Mouse (Mus musculus): Measurements from ENCODE around the gene Aptx. TPM values are rescaled to one million over a fixed set of nuclear protein-coding genes. Genes with fewer than 3 reads are reported as not detected.

The Aptx gene
- polyA plus RNA-seq, 1 experiment from 2014 or later: 32.1 TPM

DNA sequence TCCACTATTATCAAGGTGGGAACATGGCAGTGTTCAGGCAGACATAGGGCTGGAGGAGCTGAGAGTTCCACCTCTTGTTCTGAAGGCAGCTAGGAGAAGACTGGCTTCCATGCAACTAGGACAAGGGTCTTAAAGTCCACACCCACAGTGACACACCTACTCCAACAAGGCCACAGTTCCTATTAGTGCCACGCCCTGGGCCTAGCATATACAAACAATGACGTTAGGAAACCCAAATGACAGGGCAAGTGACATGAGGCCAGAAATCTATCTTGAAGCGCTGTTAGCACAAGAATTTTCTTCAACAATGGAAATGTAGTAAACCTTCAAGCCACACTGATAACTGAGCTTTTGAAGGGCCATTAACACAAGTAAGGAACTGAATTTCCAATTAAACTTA is 1.2 kb downstream of the Aptx start:
- H3K9ac ChIP-seq: 0 out of 2 replicates have a peak overlapping the region, but pooled peaks have one; percentile 56
- 81% methylated on average over 3 of the region's 3 CpGs for WGBS

DNA sequence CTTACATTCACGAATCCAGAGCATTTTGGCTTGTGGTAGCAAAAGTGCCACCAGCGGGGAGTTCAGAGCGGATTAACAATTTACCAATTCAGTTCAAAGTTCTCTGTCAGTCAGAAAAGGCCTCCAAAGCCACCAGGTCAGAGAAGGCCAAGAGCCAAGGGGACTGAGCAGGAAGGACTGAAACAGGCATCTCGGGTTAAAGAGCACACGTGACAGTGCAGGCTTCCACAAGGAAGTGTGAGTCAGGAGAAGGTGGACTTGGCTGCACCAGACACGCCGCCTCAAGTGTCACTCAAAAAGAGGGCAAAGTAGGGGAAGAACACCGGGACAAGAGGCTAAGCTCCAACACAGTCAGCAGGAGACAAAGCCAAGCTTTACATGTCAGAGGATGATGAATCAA is 2.8 kb downstream of the Aptx start:
- Histone ChIP-seq H3K9ac (no peak overlapping the region), H3K4me1 (peaks cover 20% of the 10 kb centered on the region), H3K36me3 (peaks cover 11% of the 10 kb centered on the region), H3K4me3 (no peak overlapping the region), H3K27me3 (no peaks in the 10 kb centered on the region), H3K4me2 (no peak overlapping the region), H3K9me3 (no peaks in the 10 kb centered on the region), H3K27ac (no peak overlapping the region)
- ATAC-seq (ENCODE audit: insufficient number of reproducible peaks, low FRiP score, low TSS enrichment, low read depth): no peak
- 82% methylated on average over 7 of the region's 8 CpGs for WGBS

More for the DNA sequence above, 1.2 kb downstream of the Aptx start:
- Histone ChIP-seq H3K4me2 (peak overlapping the region; percentile 64), H3K36me3 (no peaks in the 10 kb centered on the region), H3K9me3 (no peaks in the 10 kb centered on the region), H3K4me3 (peak overlapping the region; percentile 69), H3K27me3 (no peaks in the 10 kb centered on the region), H3K4me1 (peaks cover 20% of the 10 kb centered on the region), H3K27ac (no peak overlapping the region)
- no peak for ATAC-seq (ENCODE audit: insufficient number of reproducible peaks, low FRiP score, low TSS enrichment, low read depth)

DNA sequence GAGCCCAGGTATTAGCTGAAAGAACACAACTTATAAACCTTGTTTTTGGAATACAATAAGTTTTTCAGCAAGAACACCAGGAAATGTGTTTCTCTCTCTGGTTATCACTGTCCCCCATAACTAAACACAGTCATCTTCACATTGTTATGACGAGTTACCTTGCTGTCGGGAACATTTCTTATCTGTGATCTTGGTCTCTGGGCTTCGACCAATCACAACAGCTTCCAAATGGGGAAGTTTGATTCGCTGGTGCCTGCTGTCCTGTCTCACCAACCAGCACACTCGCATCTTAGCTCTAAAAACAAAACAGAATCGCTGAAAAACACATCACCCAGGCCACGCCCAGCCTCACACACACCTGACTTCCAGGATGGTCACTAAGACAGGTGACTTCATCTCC is 5.9 kb downstream of the Aptx start:
- Histone ChIP-seq H3K36me3 (peaks cover 39% of the 10 kb centered on the region), H3K9me3 (no peaks in the 10 kb centered on the region), H3K4me3 (no peak overlapping the region), H3K4me1 (peaks cover 9% of the 10 kb centered on the region), H3K27ac (no peak overlapping the region), H3K4me2 (no peak overlapping the region), H3K27me3 (no peaks in the 10 kb centered on the region), H3K9ac (no peak overlapping the region)
- WGBS: 84% methylated on average over 7 of the region's 7 CpGs
- ATAC-seq (ENCODE audit: insufficient number of reproducible peaks, low FRiP score, low TSS enrichment, low read depth): no peak

DNA sequence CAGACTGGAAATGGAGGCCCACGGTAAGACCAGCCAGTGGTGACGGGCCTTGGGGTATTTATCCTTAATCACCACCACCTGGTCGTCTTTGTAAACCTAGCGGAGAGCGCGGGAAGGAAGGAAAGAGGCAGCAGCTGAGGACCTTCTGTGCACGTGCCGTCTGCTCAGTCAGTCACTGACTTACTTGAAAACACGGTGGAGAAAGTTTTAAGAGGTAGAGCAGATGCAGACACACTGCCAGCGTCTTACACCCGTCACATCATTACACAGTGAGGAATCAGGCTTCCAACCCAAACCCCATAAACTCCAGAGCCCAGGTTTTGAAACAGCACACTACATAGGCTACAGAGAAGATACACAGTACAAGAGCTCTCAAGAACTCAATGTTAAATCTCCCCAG is 11.9 kb downstream of the Aptx start:
- H3K4me2 ChIP-seq: no peak overlapping the region
- H3K4me3 ChIP-seq: no peak overlapping the region
- 39% methylated on average over 11 of the region's 11 CpGs for WGBS
- peaks cover 70% of the 10 kb centered on the region for H3K36me3 ChIP-seq
- no peak overlapping the region for H3K9ac ChIP-seq
- no peaks in the 10 kb centered on the region for H3K27me3 ChIP-seq
- no peaks in the 10 kb centered on the region for H3K4me1 ChIP-seq
- H3K9me3 ChIP-seq: no peaks in the 10 kb centered on the region
- no peak for ATAC-seq (ENCODE audit: insufficient number of reproducible peaks, low FRiP score, low TSS enrichment, low read depth)
- no peak overlapping the region for H3K27ac ChIP-seq

DNA sequence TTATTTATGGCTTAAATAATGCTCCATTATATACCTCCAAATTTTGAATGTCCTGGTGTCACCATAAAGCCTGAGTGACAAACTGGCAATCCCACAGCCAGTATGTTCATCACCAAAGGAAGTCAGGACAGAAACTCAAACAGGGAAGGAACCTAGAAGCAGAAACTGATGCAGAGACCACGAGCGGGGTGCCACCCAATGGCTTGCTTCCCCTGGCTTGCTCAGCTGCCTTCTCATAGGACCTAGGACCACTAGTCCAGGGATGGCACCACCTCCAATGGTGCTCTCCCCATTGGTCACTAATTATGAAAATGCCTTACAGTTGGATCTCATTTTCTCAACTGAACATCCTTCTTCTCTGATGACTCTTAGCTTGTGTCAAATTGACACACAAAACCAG is 19.7 kb downstream of the Aptx start:
- Histone ChIP-seq H3K4me2 (no peak overlapping the region), H3K27me3 (no peaks in the 10 kb centered on the region), H3K4me3 (no peak overlapping the region), H3K9me3 (no peaks in the 10 kb centered on the region), H3K9ac (no peak overlapping the region), H3K36me3 (peaks cover 27% of the 10 kb centered on the region), H3K4me1 (no peaks in the 10 kb centered on the region), H3K27ac (no peak overlapping the region)
- WGBS: 80% methylated on average over 2 of the region's 2 CpGs
- ATAC-seq (ENCODE audit: insufficient number of reproducible peaks, low FRiP score, low TSS enrichment, low read depth): no peak

DNA sequence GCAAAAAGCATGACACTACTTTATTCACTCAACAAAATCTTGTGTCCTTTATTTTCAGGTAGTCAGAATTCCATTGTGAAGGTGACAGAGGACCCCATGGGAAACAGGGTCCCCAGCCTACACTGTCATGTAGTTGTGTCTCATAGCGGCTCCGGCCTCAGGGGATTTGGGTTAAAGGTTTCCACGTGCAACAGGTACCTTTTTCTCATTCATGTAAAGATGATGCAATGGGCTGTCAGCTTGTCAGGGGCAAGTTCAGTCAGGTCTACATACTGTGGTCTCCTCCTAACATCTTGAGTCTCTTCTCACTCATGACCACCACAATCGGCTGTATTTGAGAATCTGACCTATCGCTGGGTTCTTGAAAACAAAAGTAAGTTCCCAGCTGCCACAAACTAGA is 20.6 kb downstream of the Aptx start:
- 78% methylated on average over 5 of the region's 5 CpGs for WGBS
- Histone ChIP-seq H3K4me2 (no peak overlapping the region), H3K4me3 (no peak overlapping the region), H3K9me3 (no peaks in the 10 kb centered on the region), H3K4me1 (no peaks in the 10 kb centered on the region), H3K27ac (no peak overlapping the region), H3K27me3 (no peaks in the 10 kb centered on the region), H3K9ac (no peak overlapping the region), H3K36me3 (peaks cover 20% of the 10 kb centered on the region)
- ATAC-seq (ENCODE audit: insufficient number of reproducible peaks, low FRiP score, low TSS enrichment, low read depth): no peak

DNA sequence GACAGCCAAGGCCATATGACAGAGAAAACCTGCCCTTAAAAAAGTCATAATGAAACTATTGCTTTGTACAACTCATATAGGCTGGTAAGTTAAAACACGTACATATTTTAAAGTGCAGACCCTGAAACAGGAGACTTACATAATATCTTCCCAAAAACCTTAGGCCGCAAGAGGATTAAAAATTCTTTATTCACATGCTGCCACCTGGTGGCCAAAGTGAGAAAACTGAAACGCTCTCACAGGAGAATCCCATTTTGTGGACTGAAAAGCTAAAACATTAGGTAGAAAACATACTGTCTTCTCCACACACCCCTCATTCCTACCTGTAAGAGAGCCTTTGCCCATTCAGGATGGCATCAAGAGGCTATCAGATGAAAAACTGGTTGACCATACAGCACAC is 21.1 kb downstream of the Aptx start:
- no peak overlapping the region for H3K27ac ChIP-seq
- no peaks in the 10 kb centered on the region for H3K4me1 ChIP-seq
- H3K36me3 ChIP-seq: peaks cover 16% of the 10 kb centered on the region
- no peaks in the 10 kb centered on the region for H3K9me3 ChIP-seq
- no peak overlapping the region for H3K9ac ChIP-seq
- no peak overlapping the region for H3K4me3 ChIP-seq
- ATAC-seq (ENCODE audit: insufficient number of reproducible peaks, low FRiP score, low TSS enrichment, low read depth): no peak
- H3K4me2 ChIP-seq: no peak overlapping the region
- H3K27me3 ChIP-seq: no peaks in the 10 kb centered on the region
- 13% methylated on average over 3 of the region's 3 CpGs for WGBS

DNA sequence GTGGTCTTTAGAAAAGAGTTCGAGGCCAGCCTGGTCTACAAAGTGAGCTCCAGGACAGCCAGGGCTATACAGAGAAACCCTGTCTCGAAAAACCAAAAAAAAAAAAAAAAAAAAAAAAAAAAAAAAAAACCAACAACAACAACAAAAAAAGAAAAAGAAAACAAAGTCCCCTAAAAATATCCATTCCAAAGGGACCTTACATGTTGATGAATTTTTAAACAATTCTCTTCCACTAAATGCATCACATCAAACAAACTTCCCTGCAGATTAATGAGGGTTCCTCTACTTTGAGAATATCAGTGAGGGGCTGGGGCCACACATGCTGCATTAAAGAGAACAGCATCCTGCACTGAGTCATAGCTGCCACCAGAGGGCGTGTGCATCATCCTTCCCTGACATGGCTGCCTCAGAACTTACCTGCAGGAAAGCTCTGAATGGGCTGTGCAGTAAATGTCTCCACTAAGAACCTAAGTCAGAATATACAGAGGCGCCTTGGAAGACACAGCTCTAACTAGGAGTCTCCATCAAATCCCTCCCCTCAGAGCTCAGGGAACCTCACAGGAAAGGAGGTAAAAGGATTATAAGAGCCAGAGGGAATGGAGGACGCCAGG is 22.6 kb downstream of the Aptx start:
- Histone ChIP-seq H3K4me3 (no peak overlapping the region), H3K36me3 (0 out of 2 replicates have a peak, but pooled peaks cover 4% of the 10 kb centered on the region), H3K27ac (no peak overlapping the region), H3K4me1 (peaks cover 8% of the 10 kb centered on the region), H3K9ac (no peak overlapping the region), H3K4me2 (no peak overlapping the region), H3K27me3 (no peaks in the 10 kb centered on the region), H3K9me3 (no peaks in the 10 kb centered on the region)
- no peak for ATAC-seq (ENCODE audit: insufficient number of reproducible peaks, low FRiP score, low TSS enrichment, low read depth)
- WGBS: 50% methylated on average over 5 of the region's 5 CpGs

DNA sequence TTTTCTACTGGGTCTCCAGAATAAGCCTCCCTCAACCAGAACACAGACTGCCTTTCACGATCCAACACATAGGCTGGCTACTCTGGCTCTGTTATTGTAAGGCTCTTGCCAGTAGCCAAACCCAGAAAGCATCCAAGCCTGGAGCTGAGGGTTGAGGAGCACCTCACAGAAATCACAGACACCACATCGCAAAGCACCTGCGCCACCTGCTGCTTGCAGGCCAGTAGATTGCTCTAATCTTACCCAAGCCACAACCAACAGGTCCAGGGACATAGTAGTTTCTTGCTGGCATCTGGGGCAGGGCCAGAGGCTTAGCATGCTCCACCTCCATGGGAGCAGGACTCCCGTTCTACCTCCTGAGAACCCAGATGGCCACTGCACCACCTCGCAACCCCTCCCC is 25.9 kb downstream of the Aptx start:
- WGBS: 38% methylated on average over 5 of the region's 5 CpGs
- H3K4me3 ChIP-seq: no peak overlapping the region
- H3K9me3 ChIP-seq: no peaks in the 10 kb centered on the region
- no peaks in the 10 kb centered on the region for H3K36me3 ChIP-seq
- H3K4me1 ChIP-seq: peaks cover 8% of the 10 kb centered on the region
- no peak overlapping the region; the same call in 1 of the 2 replicates for H3K4me2 ChIP-seq
- no peak overlapping the region for H3K27ac ChIP-seq
- no peak for ATAC-seq (ENCODE audit: insufficient number of reproducible peaks, low FRiP score, low TSS enrichment, low read depth)
- no peak overlapping the region for H3K9ac ChIP-seq
- H3K27me3 ChIP-seq: no peaks in the 10 kb centered on the region

DNA sequence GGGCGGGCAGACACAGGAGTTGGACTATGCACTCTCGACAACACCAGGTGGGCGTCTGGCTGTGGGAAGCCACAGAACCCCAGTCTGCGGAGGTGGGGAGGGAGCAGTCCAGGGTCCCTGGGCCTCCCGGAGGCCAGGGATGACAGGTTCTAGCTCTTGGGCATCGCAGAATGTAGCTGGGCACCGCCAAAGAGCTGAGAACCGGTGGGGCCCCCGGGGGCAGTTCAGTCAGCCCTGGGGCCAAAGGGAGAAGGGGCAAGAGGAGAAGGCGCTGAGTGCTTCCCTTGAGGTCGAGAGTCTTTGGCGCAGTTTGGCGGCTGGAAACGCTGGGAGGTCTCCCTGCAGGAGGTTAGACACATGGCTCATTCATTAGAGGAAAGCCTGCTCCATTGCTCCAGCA is 26.7 kb downstream of the Aptx start:
- Histone ChIP-seq H3K9me3 (no peaks in the 10 kb centered on the region), H3K4me3 (no peak overlapping the region), H3K4me2 (peak overlapping the region; percentile 24), H3K4me1 (peaks cover 8% of the 10 kb centered on the region), H3K27ac (no peak overlapping the region), H3K27me3 (no peaks in the 10 kb centered on the region), H3K9ac (no peak overlapping the region), H3K36me3 (no peaks in the 10 kb centered on the region)
- 14% methylated on average over 14 of the region's 14 CpGs for WGBS
- no peak for ATAC-seq (ENCODE audit: insufficient number of reproducible peaks, low FRiP score, low TSS enrichment, low read depth)

DNA sequence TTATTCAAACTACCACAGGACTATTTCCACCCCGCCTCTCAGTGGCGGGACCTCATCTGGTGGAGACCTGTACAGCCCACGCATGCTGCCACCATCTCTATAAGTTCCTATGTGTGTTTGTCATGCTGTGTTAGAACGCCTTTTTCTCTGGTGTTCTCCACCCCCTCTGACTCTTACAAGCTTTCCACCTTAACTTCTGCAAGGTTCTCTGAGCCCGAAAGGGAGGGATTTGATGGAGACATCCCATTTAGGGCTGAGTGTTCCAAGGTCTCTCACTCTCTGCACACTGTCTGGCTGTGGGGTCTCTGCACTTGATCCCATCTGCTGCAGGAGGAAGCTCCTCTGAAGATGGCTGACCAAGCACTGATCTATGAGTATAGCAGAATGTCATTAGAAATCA is 29.5 kb downstream of the Aptx start:
- H3K4me3 ChIP-seq: no peak overlapping the region
- 93% methylated on average over 5 of the region's 5 CpGs for WGBS

DNA sequence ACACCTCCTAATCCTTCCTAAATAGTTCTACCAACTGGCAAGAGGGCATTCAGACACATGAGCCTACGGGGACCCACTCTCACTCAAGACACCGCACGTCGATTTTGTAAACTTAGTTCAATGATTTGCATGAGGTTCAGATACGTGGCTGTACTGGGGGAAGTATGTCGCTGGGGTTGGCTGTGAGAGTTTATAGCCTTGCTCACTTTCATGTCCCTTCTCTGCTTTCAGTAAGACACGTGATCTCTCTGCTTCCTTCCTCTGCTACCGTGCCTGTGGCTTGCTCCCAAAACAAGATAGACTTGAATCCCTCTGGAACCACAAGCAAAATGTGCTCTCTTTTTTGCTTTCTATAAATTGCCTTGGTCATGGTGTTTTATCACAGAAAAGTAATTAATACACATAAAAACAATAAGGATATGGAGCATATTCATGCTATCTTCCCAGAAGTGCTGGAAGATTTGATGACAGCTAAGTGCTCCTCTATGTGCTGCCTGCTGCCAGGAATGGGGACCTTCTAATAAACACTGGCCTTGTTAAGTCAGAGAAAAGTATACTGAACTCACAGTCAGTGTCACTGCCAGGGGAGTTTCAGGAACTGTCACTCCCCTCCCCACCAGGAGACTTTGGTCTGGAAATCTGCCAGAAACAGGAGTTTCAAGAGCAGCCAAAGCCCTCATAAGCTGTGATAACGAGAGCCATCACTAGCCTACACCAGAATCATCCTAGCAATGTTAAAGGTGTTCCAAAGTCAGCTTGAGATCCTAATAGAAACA is 36.6 kb downstream of the Aptx start:
- ATAC-seq (ENCODE audit: insufficient number of reproducible peaks, low FRiP score, low TSS enrichment, low read depth): no peak

More for the DNA sequence above, 29.5 kb downstream of the Aptx start:
- ATAC-seq (ENCODE audit: insufficient number of reproducible peaks, low FRiP score, low TSS enrichment, low read depth): no peak
- Histone ChIP-seq H3K36me3 (no peaks in the 10 kb centered on the region), H3K27ac (no peak overlapping the region), H3K9me3 (no peaks in the 10 kb centered on the region), H3K4me1 (peaks cover 8% of the 10 kb centered on the region), H3K27me3 (no peaks in the 10 kb centered on the region), H3K9ac (no peak overlapping the region), H3K4me2 (no peak overlapping the region)

More for the DNA sequence above, 36.6 kb downstream of the Aptx start:
- H3K27ac ChIP-seq: no peak overlapping the region
- WGBS: 80% methylated on average over 9 of the region's 9 CpGs
- no peaks in the 10 kb centered on the region for H3K4me1 ChIP-seq
- no peak overlapping the region for H3K4me2 ChIP-seq
- H3K4me3 ChIP-seq: no peak overlapping the region
- no peaks in the 10 kb centered on the region for H3K36me3 ChIP-seq
- no peaks in the 10 kb centered on the region for H3K9me3 ChIP-seq
- no peak overlapping the region for H3K9ac ChIP-seq
- H3K27me3 ChIP-seq: no peaks in the 10 kb centered on the region

All from limb, embryonic 15.5 days (tissue).